Mouse (Mus musculus): ENCODE measurements around the gene H2-Ob. TPM values are rescaled to one million over a fixed set of nuclear protein-coding genes. Genes with fewer than 3 reads are reported as not detected.

H2-Ob gene
- polyA plus RNA-seq, 1 experiment from 2014 or later = 0.17 TPM

DNA sequence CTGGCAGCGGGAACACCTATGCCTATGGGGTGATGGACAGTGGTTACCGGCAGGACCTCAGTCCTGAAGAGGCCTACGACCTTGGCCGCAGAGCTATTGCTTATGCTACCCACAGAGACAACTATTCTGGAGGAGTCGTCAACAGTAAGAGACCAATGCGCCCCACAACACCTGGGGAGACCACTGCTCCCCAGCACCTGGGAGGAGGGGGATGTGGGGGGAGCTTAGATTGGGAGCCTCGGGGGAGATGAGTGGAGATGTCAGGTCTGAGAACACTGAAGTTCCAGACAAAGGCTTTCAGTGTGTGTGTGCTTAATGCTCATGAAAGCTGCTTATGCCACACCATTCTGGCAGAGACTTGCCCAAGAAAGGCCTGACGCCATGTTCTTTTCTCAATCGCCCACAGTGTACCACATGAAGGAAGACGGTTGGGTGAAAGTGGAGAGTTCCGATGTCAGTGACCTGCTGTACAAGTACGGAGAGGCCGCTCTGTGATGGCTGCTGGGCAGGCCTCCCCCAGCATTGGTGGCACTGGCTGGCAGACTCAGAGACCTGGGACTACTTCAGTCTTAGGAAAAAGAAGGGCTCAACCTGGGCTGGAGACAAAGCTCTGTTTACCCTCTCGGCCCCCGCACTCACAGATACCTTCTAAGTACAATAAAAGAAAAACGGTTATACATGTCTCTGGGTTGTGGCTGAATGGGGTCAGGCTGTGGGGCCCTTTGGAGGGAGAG is 37.8 kb upstream of the H2-Ob start:
- Histone ChIP-seq H3K36me3 (no peaks in the 10 kb centered on the region), H3K9ac (no peak overlapping the region), H3K27me3 (replicated peaks) (peaks cover 21% of the 10 kb centered on the region), H3K27ac (no peak overlapping the region), H3K9me3 (no peaks in the 10 kb centered on the region), H3K4me2 (no peak overlapping the region), H3K4me1 (peaks cover 19% of the 10 kb centered on the region), H3K4me3 (replicated peaks) (no peak overlapping the region)
- 84% methylated on average over 16 of the region's 16 CpGs for WGBS
- ATAC-seq (ENCODE audit: insufficient read depth, low FRiP score, low read depth) = no peak

DNA sequence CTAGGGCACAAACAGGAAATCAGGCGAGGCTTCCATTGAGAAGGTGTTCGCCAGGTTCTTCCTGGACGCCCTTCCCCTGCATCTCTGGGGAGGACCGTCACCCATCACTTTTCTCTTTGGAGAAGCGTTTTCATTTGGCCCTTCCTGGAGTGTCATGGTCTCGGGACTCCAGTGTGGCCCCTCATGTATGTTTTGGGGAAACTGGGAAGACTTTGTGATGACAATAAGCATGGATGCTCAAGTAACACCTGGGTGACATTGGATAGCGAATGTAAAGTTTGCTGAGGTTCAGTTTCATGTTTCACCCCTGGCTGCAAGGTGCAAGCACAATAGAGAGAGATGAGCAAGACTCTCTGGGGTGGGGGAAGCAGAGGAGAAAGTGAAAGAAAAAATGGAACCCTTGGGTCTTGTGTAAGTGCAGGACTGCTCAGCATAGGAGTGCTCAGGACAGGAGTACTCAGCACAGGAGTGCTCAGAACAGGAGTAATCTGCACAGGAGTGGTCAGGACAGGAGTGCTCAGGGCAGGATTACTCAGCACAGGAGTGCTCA is 37.1 kb upstream of the H2-Ob start:
- WGBS = 68% methylated on average over 7 of the region's 7 CpGs
- no peak overlapping the region for H3K9ac ChIP-seq
- no peaks in the 10 kb centered on the region for H3K36me3 ChIP-seq
- no peak for ATAC-seq (ENCODE audit: insufficient read depth, low FRiP score, low read depth)
- H3K4me3 ChIP-seq (replicated peaks) = no peak overlapping the region
- no peak overlapping the region for H3K4me2 ChIP-seq
- H3K27me3 ChIP-seq (replicated peaks) = peaks cover 20% of the 10 kb centered on the region
- H3K9me3 ChIP-seq = no peaks in the 10 kb centered on the region
- peaks cover 19% of the 10 kb centered on the region for H3K4me1 ChIP-seq
- no peak overlapping the region for H3K27ac ChIP-seq

DNA sequence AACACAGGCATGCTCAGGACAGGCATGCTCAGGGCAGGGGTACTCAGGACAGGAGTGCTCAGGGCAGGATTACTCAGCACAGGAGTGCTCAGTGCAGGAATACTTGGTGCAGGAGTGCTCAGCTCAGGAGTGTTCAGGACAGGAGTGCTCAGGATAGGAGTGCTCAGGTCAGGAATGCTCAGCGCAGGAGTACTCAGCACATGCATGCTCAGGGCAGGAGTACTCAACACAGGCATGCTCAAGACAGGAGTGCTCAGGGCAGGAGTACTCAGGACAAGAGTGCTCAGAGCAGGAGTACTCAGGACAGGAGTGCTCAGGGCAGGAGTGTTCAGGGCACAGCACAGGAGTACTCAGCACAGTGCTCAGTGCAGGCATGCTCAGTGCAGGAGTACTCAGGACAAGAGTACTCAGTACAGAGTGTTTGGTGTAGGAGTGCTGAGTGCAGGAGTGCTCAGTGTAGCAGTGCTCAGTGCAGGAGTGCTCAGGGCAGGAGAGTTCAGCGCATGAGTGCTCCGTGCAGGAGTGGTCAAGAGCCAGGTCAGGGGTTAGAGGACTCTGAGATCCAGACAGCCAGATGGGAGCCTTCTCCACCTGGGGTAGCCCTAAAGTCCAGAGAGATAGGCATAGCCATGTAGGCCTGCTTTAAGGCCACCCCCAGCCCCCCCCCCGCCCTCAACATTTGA is 35.8 kb upstream of the H2-Ob start:
- Histone ChIP-seq H3K36me3 (no peaks in the 10 kb centered on the region), H3K4me1 (peaks cover 15% of the 10 kb centered on the region), H3K9me3 (no peaks in the 10 kb centered on the region), H3K4me2 (no peak overlapping the region), H3K4me3 (replicated peaks) (no peak overlapping the region), H3K9ac (no peak overlapping the region), H3K27me3 (replicated peaks) (peaks cover 13% of the 10 kb centered on the region; the same call in 1 of the 2 replicates), H3K27ac (no peak overlapping the region)
- ATAC-seq (ENCODE audit: insufficient read depth, low FRiP score, low read depth) = peak; percentile 16; the same call in 1 of the 2 replicates
- 74% methylated on average over 4 of the region's 4 CpGs for WGBS

DNA sequence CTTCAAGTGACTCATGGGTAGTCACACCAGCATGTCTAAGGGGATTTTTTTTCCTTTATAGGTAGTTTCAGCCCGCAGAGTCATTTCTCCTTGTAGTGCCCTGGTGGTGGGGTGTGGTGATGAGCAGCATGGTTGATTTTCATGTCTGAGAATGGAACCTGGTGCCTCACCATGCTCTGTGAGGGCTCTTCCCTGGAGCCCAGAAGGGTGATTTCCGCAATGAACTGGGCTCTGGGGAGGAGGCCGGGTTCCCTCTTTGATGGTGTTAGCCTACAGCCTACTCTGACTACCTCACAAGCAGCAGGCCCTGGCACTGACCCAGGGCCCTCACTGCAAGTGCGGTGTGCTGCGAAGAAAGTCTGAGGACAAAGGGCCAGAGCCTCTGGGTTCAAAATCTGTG is 35.3 kb upstream of the H2-Ob start, which contains the start of gene Tap2:
Gene Tap2, plus strand, starts transcription at position 84 of the 400 bp plus-strand sequence.
- H3K4me3 ChIP-seq (replicated peaks) = peak within 1 kb of the TSS; percentile 74
- ATAC-seq (ENCODE audit: insufficient read depth, low FRiP score, low read depth) = no peak
- H3K4me1 ChIP-seq = peaks cover 10% of the 10 kb centered on the region; the same call in 1 of the 2 replicates
- H3K27me3 ChIP-seq (replicated peaks) = peaks cover 9% of the 10 kb centered on the region; the same call in 1 of the 2 replicates
- no peaks in the 10 kb centered on the region for H3K36me3 ChIP-seq
- H3K27ac ChIP-seq = no peak within 1 kb of the TSS
- no peaks in the 10 kb centered on the region for H3K9me3 ChIP-seq
- H3K9ac ChIP-seq = peak within 1 kb of the TSS; percentile 68
- WGBS = 81% methylated on average over 5 of the region's 5 CpGs
- peak within 1 kb of the TSS; percentile 88 for H3K4me2 ChIP-seq

DNA sequence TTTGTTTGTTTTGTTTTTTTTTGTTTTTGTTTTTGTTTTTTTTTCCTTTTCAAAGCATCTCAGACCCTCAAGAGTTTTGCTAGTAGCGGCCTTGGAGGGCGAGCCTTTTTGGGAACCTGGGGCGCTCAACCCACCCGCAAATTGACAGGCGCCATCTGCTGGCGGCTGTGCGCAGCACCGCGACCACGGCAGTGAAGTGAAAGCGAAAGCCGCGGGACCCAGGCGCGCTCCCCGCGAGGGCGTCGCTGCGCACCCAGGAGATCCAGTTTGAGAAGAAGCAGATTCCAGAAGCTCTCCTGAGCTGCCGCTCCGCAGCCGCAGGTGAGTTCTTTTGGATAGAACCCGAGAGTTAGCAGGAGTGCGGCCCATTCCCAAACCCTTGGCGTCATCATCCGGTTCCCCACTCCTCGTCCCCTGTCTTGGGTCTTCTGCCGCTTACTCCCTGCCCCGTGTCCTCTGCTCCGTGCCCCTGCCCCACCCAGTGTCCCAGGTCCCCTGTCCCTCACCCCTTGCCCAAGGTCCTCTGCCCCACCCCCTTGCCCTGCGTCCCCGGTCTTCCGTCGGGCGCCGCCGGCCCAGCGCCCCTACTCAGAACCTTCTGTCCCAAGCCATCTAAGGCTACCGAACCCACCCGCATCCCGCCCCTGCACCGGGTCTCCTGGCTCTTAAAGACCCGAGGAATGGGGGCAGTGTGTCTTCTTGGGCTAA is 34.2 kb upstream of the H2-Ob start:
- WGBS = 1% methylated on average over 44 of the region's 44 CpGs
- H3K9ac ChIP-seq = peak overlapping the region; percentile 68
- H3K27me3 ChIP-seq (replicated peaks) = peaks cover 16% of the 10 kb centered on the region; the same call in 1 of the 2 replicates
- H3K36me3 ChIP-seq = no peaks in the 10 kb centered on the region
- ATAC-seq (ENCODE audit: insufficient read depth, low FRiP score, low read depth) = peak; percentile 67
- H3K4me2 ChIP-seq = peak overlapping the region; percentile 88
- no peaks in the 10 kb centered on the region for H3K9me3 ChIP-seq
- H3K4me3 ChIP-seq (replicated peaks) = peak overlapping the region; percentile 74
- H3K27ac ChIP-seq = no peak overlapping the region
- peaks cover 9% of the 10 kb centered on the region; the same call in 1 of the 2 replicates for H3K4me1 ChIP-seq

DNA sequence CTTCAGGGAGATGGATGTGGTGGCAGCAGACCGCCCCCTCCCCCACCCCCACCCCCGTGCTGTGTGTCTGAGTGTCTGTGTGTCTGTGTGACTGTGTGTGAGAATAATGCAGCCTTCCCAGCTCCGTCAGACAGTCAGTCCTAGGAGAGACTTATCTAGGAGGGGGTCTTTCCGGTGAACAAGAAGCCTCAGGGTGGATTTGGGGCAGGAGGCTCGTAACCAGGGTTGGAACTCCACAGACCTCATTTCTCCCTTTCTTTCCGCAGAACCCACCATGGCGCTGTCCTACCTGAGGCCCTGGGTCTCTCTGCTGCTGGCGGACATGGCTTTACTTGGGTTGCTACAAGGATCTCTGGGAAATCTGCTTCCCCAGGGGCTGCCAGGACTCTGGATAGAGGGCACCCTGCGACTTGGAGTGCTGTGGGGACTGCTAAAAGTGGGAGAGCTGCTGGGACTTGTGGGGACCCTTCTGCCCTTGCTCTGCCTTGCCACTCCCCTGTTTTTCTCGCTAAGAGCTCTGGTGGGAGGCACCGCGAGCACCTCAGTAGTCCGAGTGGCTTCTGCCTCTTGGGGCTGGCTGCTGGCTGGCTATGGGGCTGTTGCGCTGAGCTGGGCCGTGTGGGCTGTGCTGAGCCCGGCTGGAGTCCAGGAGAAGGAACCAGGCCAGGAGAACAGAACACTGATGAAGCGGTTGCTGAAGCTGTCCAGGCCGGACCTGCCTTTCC is 33.5 kb upstream of the H2-Ob start:
- ATAC-seq (ENCODE audit: insufficient read depth, low FRiP score, low read depth) = no peak
- no peak overlapping the region for H3K27ac ChIP-seq
- H3K4me2 ChIP-seq = peak overlapping the region; percentile 88
- peak overlapping the region; percentile 68 for H3K9ac ChIP-seq
- peaks cover 16% of the 10 kb centered on the region; the same call in 1 of the 2 replicates for H3K27me3 ChIP-seq (replicated peaks)
- no peaks in the 10 kb centered on the region for H3K9me3 ChIP-seq
- no peaks in the 10 kb centered on the region for H3K36me3 ChIP-seq
- 18% methylated on average over 18 of the region's 18 CpGs for WGBS
- H3K4me3 ChIP-seq (replicated peaks) = peak overlapping the region; percentile 74
- H3K4me1 ChIP-seq = peaks cover 9% of the 10 kb centered on the region; the same call in 1 of the 2 replicates

DNA sequence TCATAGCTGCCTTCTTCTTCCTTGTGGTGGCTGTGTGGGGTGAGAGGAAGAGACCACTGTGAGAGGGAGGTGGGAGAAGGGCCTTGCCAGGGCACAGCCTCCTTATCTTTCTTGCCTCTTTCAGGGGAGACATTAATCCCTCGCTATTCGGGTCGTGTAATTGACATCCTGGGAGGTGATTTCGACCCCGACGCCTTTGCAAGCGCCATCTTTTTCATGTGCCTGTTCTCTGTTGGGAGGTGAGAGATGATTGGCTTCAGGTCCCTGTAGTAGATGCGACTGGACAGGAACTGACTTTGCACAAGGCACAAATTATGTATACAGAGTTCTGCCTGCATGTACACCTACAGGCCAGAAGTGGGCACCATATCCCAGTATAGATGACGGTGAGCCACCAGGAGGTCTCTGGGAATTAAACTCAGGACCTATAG is 32.9 kb upstream of the H2-Ob start:
- no peaks in the 10 kb centered on the region for H3K36me3 ChIP-seq
- peaks cover 9% of the 10 kb centered on the region; the same call in 1 of the 2 replicates for H3K4me1 ChIP-seq
- peak overlapping the region; percentile 88 for H3K4me2 ChIP-seq
- H3K4me3 ChIP-seq (replicated peaks) = peak overlapping the region; percentile 74; the same call in 1 of the 2 replicates
- H3K27me3 ChIP-seq (replicated peaks) = peaks cover 16% of the 10 kb centered on the region; the same call in 1 of the 2 replicates
- H3K27ac ChIP-seq = no peak overlapping the region
- 24% methylated on average over 9 of the region's 9 CpGs for WGBS
- no peaks in the 10 kb centered on the region for H3K9me3 ChIP-seq
- ATAC-seq (ENCODE audit: insufficient read depth, low FRiP score, low read depth) = no peak
- no peak overlapping the region for H3K9ac ChIP-seq

DNA sequence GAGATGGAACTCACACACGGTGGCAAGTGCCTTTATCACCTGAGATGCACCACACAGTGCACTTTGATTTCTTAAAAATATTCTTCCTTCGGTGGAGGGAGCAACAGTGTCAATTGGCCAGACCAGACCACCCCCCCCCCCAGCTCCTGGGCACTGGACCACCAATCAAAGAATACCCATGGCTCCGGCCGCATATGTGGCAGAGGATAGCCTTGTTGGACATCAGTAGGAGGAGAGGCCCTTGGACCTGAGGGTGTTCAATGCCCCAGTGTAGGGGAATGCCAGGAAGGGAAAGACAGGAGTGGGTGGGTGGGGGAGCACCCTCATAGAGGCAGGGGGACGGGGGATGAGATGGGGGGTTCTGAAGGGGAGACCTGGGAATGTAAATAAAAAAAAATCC is 32.0 kb upstream of the H2-Ob start:
- H3K9me3 ChIP-seq = no peaks in the 10 kb centered on the region
- WGBS = 75% methylated on average over 5 of the region's 5 CpGs
- H3K27me3 ChIP-seq (replicated peaks) = peaks cover 20% of the 10 kb centered on the region
- no peak overlapping the region for H3K9ac ChIP-seq
- no peaks in the 10 kb centered on the region for H3K36me3 ChIP-seq
- H3K4me2 ChIP-seq = no peak overlapping the region
- no peak overlapping the region for H3K4me3 ChIP-seq (replicated peaks)
- ATAC-seq (ENCODE audit: insufficient read depth, low FRiP score, low read depth) = no peak
- no peak overlapping the region for H3K27ac ChIP-seq
- peaks cover 9% of the 10 kb centered on the region; the same call in 1 of the 2 replicates for H3K4me1 ChIP-seq

DNA sequence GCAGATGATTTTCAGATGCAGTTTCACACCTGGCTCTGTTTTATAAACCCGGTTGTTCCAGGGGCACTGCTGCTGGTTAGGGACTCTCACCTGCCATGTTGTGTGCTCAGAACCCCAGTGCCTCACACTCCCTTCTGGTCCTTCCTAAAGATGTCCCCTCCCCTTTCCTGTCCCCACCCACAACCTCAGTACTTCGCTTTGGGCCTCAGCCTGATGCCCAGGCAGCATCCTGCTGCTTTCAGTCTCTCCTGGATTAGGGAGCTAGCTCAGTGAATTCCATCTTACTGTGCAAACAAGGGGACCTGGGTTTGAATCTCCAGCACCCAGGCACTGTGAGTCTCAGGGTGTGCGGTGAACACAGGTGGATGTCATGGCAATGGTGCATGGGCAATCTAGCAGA is 31.2 kb upstream of the H2-Ob start:
- peaks cover 24% of the 10 kb centered on the region for H3K27me3 ChIP-seq (replicated peaks)
- H3K36me3 ChIP-seq = no peaks in the 10 kb centered on the region
- peaks cover 9% of the 10 kb centered on the region; the same call in 1 of the 2 replicates for H3K4me1 ChIP-seq
- H3K27ac ChIP-seq = no peak overlapping the region
- no peaks in the 10 kb centered on the region for H3K9me3 ChIP-seq
- WGBS = 61% methylated on average over 3 of the region's 3 CpGs
- H3K4me2 ChIP-seq = no peak overlapping the region
- ATAC-seq (ENCODE audit: insufficient read depth, low FRiP score, low read depth) = no peak
- H3K4me3 ChIP-seq (replicated peaks) = no peak overlapping the region
- H3K9ac ChIP-seq = no peak overlapping the region

DNA sequence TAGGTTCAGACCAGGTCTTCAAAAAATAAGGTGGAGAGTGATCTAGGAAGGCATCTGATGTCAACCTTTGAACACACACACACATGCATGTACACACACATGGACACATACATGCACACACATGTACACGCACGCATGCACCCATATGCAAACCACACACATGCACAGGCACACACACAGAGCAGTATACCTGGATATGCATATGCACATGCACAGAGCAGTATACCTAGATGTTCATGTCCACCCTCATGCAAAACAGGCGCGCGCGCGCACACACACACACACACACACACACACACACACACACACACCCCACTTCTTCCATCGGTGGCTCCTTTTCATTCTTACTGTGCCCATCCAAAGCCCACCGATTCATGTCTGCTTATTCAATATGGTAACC is 30.8 kb upstream of the H2-Ob start:
- no peaks in the 10 kb centered on the region for H3K36me3 ChIP-seq
- H3K4me3 ChIP-seq (replicated peaks) = no peak overlapping the region
- WGBS = 96% methylated on average over 9 of the region's 9 CpGs
- no peak for ATAC-seq (ENCODE audit: insufficient read depth, low FRiP score, low read depth)
- peaks cover 24% of the 10 kb centered on the region for H3K27me3 ChIP-seq (replicated peaks)
- no peak overlapping the region for H3K9ac ChIP-seq
- H3K4me1 ChIP-seq = peaks cover 9% of the 10 kb centered on the region; the same call in 1 of the 2 replicates
- no peak overlapping the region for H3K4me2 ChIP-seq
- H3K9me3 ChIP-seq = no peaks in the 10 kb centered on the region
- no peak overlapping the region for H3K27ac ChIP-seq

DNA sequence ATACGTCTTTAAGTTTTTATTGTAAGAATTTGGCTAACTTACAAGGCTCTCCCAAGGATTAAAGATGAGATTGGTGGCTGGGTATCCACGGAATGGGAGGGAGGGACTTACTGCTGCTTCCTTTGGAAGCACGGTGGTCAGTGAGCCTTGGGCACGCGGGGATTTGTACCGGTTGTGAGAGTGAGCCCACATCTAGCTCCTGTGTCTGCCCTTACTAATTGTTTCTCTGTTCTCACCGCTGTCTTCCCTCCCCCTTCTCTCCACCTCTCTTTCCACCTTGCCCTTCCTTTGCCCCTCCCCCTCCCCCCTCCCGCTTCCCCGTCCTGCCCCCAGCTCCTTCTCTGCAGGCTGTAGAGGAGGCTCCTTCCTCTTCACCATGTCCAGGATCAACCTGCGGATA is 30.3 kb upstream of the H2-Ob start:
- H3K4me1 ChIP-seq = peaks cover 9% of the 10 kb centered on the region; the same call in 1 of the 2 replicates
- H3K9ac ChIP-seq = no peak overlapping the region
- no peak overlapping the region for H3K4me2 ChIP-seq
- ATAC-seq (ENCODE audit: insufficient read depth, low FRiP score, low read depth) = no peak
- no peak overlapping the region for H3K4me3 ChIP-seq (replicated peaks)
- H3K27me3 ChIP-seq (replicated peaks) = peaks cover 24% of the 10 kb centered on the region
- no peaks in the 10 kb centered on the region for H3K36me3 ChIP-seq
- no peak overlapping the region for H3K27ac ChIP-seq
- 22% methylated on average over 10 of the region's 10 CpGs for WGBS
- H3K9me3 ChIP-seq = no peaks in the 10 kb centered on the region
